Mouse (Mus musculus) pancreas, adult 10 weeks (tissue): ENCODE measurements around the gene 4921504E06Rik. TPM values are rescaled to one million over a fixed set of nuclear protein-coding genes. Genes with fewer than 3 reads are reported as not detected.

Experiments used
- polyA plus RNA-seq: library from polyadenylated mRNA; stranded (reverse); fragments of 350-450 nt; fragmentation: Illumina TruSeq; extraction: RNeasy Lipid Tissue Mini Kit (QIAGEN cat#74804); gene quantifications from one replicate; pipeline ENCODE4 v1.2.3, GENCODE M21; 2015; ENCODE audit warnings: low read depth, low replicate concordance; ENCODE audit not compliant: insufficient read depth

Gene 4921504E06Rik
- 0.72 TPM for polyA plus RNA-seq

GRCm38 (mm10) chr2:19553821-19554592 is at the start of gene 4921504E06Rik:
4921504E06Rik (minus strand) TSS chr2:19553914.

GRCm38 (mm10) chr2:19444931-19445831 is 108.5 kb downstream of the 4921504E06Rik start, which contains the start of gene Ptf1a:
Ptf1a (plus strand) TSS chr2:19445663.

Other genes with a start within 250 kb of the 4921504E06Rik start
- 5.3 TPM for gene Msrb2, start 182.5 kb downstream of the 4921504E06Rik start, polyA plus RNA-seq
- 17.0 TPM for gene Ptf1a, start 108.3 kb downstream of the 4921504E06Rik start, polyA plus RNA-seq
- gene Otud1, start 103.8 kb upstream of the 4921504E06Rik start, polyA plus RNA-seq, result 1.3 TPM